Mouse (Mus musculus): ENCODE measurements around the gene Adk. TPM values are rescaled to one million over a fixed set of nuclear protein-coding genes. Genes with fewer than 3 reads are reported as not detected.

Adk gene
- total and polyA plus RNA-seq, 3 experiments = 69.0 to 479 (median 102) TPM

DNA sequence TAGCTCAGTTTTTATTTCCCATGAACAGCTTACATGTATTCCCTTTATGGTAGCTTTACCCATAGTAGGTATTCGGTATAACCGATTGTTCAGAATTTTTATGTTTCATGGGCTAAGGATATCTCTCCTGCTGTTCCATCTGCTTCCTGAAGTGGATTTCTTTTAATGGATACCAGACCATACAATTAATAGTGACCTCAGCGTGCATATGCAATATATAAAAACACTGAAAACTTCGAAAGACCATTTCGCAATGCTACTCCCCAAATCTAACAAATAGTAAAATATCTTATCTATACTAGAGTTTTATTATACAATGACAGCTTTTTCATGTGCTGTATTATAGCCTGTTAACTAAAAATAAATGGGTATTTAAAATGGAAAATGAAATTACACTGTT is 232.5 kb downstream of the Adk start:
- H3K27me3 ChIP-seq (ENCODE audit: control insufficient read depth in 1 of 2, insufficient read depth in 2 of 2, low read length in 2 of 2) = no peaks in the 10 kb centered on the region
- H3K9me3 ChIP-seq (replicated peaks; ENCODE audit: insufficient read depth, low read length) = no peaks in the 10 kb centered on the region
- no peaks in the 10 kb centered on the region for H3K4me1 ChIP-seq (ENCODE audit: control insufficient read depth in 1 of 2, insufficient read depth in 2 of 2, low read length in 2 of 2)
- TF ChIP-seq ETS1 (IDR thresholded peaks at IDR 0.05; ENCODE audit: low read depth, low read length) = no peak
- TF ChIP-seq E2F4 (IDR thresholded peaks at IDR 0.05; ENCODE audit: borderline replicate concordance, low read depth, low read length) = no peak
- TF ChIP-seq GABPA (IDR thresholded peaks at IDR 0.05; ENCODE audit: low read depth, low read length) = no peak
- no peak for TF ChIP-seq USF2 (IDR thresholded peaks at IDR 0.05; ENCODE audit: borderline replicate concordance in 1 of 2, insufficient read depth in 1 of 2, low read depth in 1 of 2, low read length in 2 of 2)
- no peak for TF ChIP-seq ELF1 (IDR thresholded peaks at IDR 0.05; ENCODE audit: low read depth, low read length)
- TF ChIP-seq RCOR1 (IDR thresholded peaks at IDR 0.05; ENCODE audit: low read depth, low read length) = no peak
- no peak for TF ChIP-seq SIN3A (IDR thresholded peaks at IDR 0.05; ENCODE audit: low read length)
- no peak for TF ChIP-seq TCF12 (IDR thresholded peaks at IDR 0.05; ENCODE audit: low read depth, low read length)
- TF ChIP-seq MEF2A (IDR thresholded peaks at IDR 0.05; ENCODE audit: extremely low read depth, insufficient replicate concordance, low read depth, low read length, poor library complexity, severe bottlenecking) = no peak
- TF ChIP-seq CHD1 (IDR thresholded peaks at IDR 0.05; ENCODE audit: low read depth, low read length) = no peak
- no peak for TF ChIP-seq JUND (IDR thresholded peaks at IDR 0.05; ENCODE audit: low read depth, low read length)
- TF ChIP-seq MYB (IDR thresholded peaks at IDR 0.05; ENCODE audit: low read depth, low read length) = no peak
- H3K4me3 ChIP-seq (ENCODE audit: control insufficient read depth in 1 of 2, insufficient read depth in 1 of 2, low read depth in 2 of 2, low read length in 2 of 2) = no peak overlapping the region
- H3K79me2 ChIP-seq (ENCODE audit: control insufficient read depth, insufficient read depth, low read length, poor library complexity) = no peaks in the 10 kb centered on the region
- H3K9ac ChIP-seq (ENCODE audit: control insufficient read depth, low read depth, low read length, poor library complexity, severe bottlenecking) = no peak overlapping the region
- no peaks in the 10 kb centered on the region for H3K36me3 ChIP-seq (ENCODE audit: control insufficient read depth in 1 of 2, insufficient read depth in 2 of 2, low read length in 2 of 2)
- H3K27ac ChIP-seq (ENCODE audit: control insufficient read depth, low read depth, low read length) = no peak overlapping the region
- no peak for DNase-seq (ENCODE audit: low read depth, low spot score)

DNA sequence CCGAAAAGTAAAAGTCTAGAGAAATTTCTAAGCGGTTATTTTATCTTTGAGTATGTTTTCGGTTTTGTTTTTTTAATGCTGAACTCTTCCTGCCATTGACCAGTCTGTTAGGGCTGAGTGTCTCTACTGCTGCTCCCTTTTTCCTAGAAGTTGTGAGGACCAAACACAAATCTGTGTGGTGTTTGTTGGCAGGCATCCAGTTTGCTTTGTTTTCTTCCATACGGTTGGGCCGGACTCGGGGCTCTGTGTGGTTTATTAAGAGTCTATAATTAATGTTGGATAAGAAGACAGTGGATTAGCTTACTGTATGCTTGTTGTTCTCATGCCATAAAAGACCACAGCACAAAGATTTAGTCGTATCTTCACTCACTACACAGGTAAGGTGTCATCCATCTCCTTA is 233.9 kb downstream of the Adk start:
- TF ChIP-seq USF1 (IDR thresholded peaks at IDR 0.05; ENCODE audit: low read depth, low read length) (no peak), POLR2A (IDR thresholded peaks at IDR 0.05; ENCODE audit: control insufficient read depth in 1 of 2, insufficient read depth in 1 of 2, low read depth in 1 of 2, low read length in 2 of 2, poor library complexity in 1 of 2) (no peak), UBTF (IDR thresholded peaks at IDR 0.05; ENCODE audit: borderline replicate concordance, insufficient read depth, low read depth, low read length) (no peak), ELF1 (IDR thresholded peaks at IDR 0.05; ENCODE audit: low read depth, low read length) (no peak), RAD21 (IDR thresholded peaks at IDR 0.05; ENCODE audit: low read depth, low read length) (no peak), SIN3A (IDR thresholded peaks at IDR 0.05; ENCODE audit: low read length) (no peak), NRF1 (IDR thresholded peaks at IDR 0.05; ENCODE audit: insufficient read depth, low read depth, low read length, poor library complexity, severe bottlenecking) (no peak), TCF12 (IDR thresholded peaks at IDR 0.05; ENCODE audit: low read depth, low read length) (no peak), E2F4 (IDR thresholded peaks at IDR 0.05; ENCODE audit: borderline replicate concordance, low read depth, low read length) (no peak), MYC (IDR thresholded peaks at IDR 0.05; ENCODE audit: low read depth, low read length) (no peak), ETS1 (IDR thresholded peaks at IDR 0.05; ENCODE audit: low read depth, low read length) (no peak), POLR2AphosphoS2 (IDR thresholded peaks at IDR 0.05; ENCODE audit: low read length) (no peak), MEF2A (IDR thresholded peaks at IDR 0.05; ENCODE audit: extremely low read depth, insufficient replicate concordance, low read depth, low read length, poor library complexity, severe bottlenecking) (no peak), TAL1 (IDR thresholded peaks at IDR 0.05; ENCODE audit: low read length) (no peak), ZC3H11A (IDR thresholded peaks at IDR 0.05; ENCODE audit: low read depth, low read length) (no peak), CTCF (IDR thresholded peaks at IDR 0.05 in 2 of 3, conservative IDR thresholded peaks at IDR 0.05 in 1 of 3; ENCODE audit: control insufficient read depth in 1 of 3, insufficient read depth in 1 of 3, low read depth in 2 of 3, low read length in 3 of 3, poor library complexity in 1 of 3, severe bottlenecking in 1 of 3) (no peak), POLR2AphosphoS5 (IDR thresholded peaks at IDR 0.05; ENCODE audit: borderline replicate concordance, low read depth, low read length) (no peak)
- Histone ChIP-seq H3K27ac (ENCODE audit: control insufficient read depth, low read depth, low read length) (no peak overlapping the region), H3K9me3 (replicated peaks; ENCODE audit: insufficient read depth, low read length) (no peaks in the 10 kb centered on the region), H3K9ac (ENCODE audit: control insufficient read depth, low read depth, low read length, poor library complexity, severe bottlenecking) (no peak overlapping the region), H3K4me3 (ENCODE audit: control insufficient read depth in 1 of 2, insufficient read depth in 1 of 2, low read depth in 2 of 2, low read length in 2 of 2) (no peak overlapping the region), H3K27me3 (ENCODE audit: control insufficient read depth in 1 of 2, insufficient read depth in 2 of 2, low read length in 2 of 2) (no peaks in the 10 kb centered on the region), H3K79me2 (ENCODE audit: control insufficient read depth, insufficient read depth, low read length, poor library complexity) (no peaks in the 10 kb centered on the region), H3K36me3 (ENCODE audit: control insufficient read depth in 1 of 2, insufficient read depth in 2 of 2, low read length in 2 of 2) (no peaks in the 10 kb centered on the region), H3K4me1 (ENCODE audit: control insufficient read depth in 1 of 2, insufficient read depth in 2 of 2, low read length in 2 of 2) (no peaks in the 10 kb centered on the region)
- DNase-seq (ENCODE audit: low read depth, low spot score) = no peak
